Mouse (Mus musculus): ENCODE data around the gene Kiss1. TPM values are rescaled to one million over a fixed set of nuclear protein-coding genes. Genes with fewer than 3 reads are reported as not detected.

The Kiss1 gene
- polyA plus RNA-seq, 1 experiment from 2014 or later: not detected

- Histone ChIP-seq H3K27me3 (ENCODE audit: control insufficient read depth, insufficient read depth, low read length) (no peaks in the 10 kb centered on the region), H3K4me1 (replicated peaks; ENCODE audit: control insufficient read depth, insufficient read depth, low read length) (no peaks in the 10 kb centered on the region), H3K4me2 (replicated peaks) (no peak overlapping the region), H3K27ac (no peak overlapping the region), H3K36me3 (replicated peaks; ENCODE audit: control insufficient read depth, insufficient read depth) (no peaks in the 10 kb centered on the region), H3K4me3 (replicated peaks; ENCODE audit: low read length) (no peak overlapping the region), H3K9me3 (ENCODE audit: control insufficient read depth, low read length) (no peaks in the 10 kb centered on the region), H3K9ac (no peak overlapping the region)
- no peak for ATAC-seq (ENCODE audit: low FRiP score)
- 78% methylated on average over 11 of the region's 11 CpGs for WGBS
- no peak for DNase-seq (ENCODE audit: low spot score)
Measured at GRCm38 (mm10) chr1:133347693-133348520, 26.2 kb downstream of the Kiss1 start.

- H3K27ac ChIP-seq: no peak within 1 kb of the TSS
- no peaks in the 10 kb centered on the region for H3K9me3 ChIP-seq (ENCODE audit: control insufficient read depth, low read length)
- H3K9ac ChIP-seq: no peak within 1 kb of the TSS
- no peaks in the 10 kb centered on the region for H3K27me3 ChIP-seq (ENCODE audit: control insufficient read depth, insufficient read depth, low read length)
- 83% methylated on average over 1 of the region's 1 CpGs for WGBS
- no peak within 1 kb of the TSS for H3K4me2 ChIP-seq (replicated peaks)
- no peak within 1 kb of the TSS for H3K4me3 ChIP-seq (replicated peaks; ENCODE audit: low read length)
- H3K36me3 ChIP-seq (replicated peaks; ENCODE audit: control insufficient read depth, insufficient read depth): no peaks in the 10 kb centered on the region
- ATAC-seq (ENCODE audit: low FRiP score): no peak
- no peak for DNase-seq (ENCODE audit: low spot score)
- no peaks in the 10 kb centered on the region for H3K4me1 ChIP-seq (replicated peaks; ENCODE audit: control insufficient read depth, insufficient read depth, low read length)
Measured at GRCm38 (mm10) chr1:133350210-133350609, 28.5 kb downstream of the Kiss1 start, which contains the start of gene Ren1. Ren1 (plus strand) TSS chr1:133350510.

DNA sequence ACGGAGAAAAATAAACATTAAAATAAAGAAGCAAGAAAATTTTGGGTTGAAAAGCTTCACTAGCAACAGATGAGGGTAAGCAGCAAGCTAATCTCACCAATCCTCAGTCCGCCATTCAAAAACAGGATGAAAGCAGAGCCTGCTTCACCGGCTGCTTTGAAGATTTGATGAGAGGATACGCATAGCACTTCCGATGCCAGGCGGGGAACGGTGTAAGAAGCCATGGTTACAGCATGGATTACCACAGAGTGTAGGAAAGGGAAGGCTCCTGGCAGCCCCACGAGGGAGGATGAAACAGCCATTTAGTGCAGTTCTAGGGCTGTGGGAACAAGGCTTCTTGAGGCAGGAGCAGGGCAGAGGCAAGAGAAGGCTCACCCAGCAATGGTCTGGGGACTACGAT lies 30.1 kb downstream of the Kiss1 start:
- H3K4me3 ChIP-seq (replicated peaks; ENCODE audit: low read length): no peak overlapping the region
- H3K4me2 ChIP-seq (replicated peaks): no peak overlapping the region
- DNase-seq (ENCODE audit: low spot score) (no peak), ATAC-seq (ENCODE audit: low FRiP score) (no peak)
- no peaks in the 10 kb centered on the region for H3K9me3 ChIP-seq (ENCODE audit: control insufficient read depth, low read length)
- WGBS: 59% methylated on average over 9 of the region's 9 CpGs
- H3K9ac ChIP-seq: no peak overlapping the region
- H3K36me3 ChIP-seq (replicated peaks; ENCODE audit: control insufficient read depth, insufficient read depth): no peaks in the 10 kb centered on the region
- no peaks in the 10 kb centered on the region for H3K27me3 ChIP-seq (ENCODE audit: control insufficient read depth, insufficient read depth, low read length)
- H3K4me1 ChIP-seq (replicated peaks; ENCODE audit: control insufficient read depth, insufficient read depth, low read length): no peaks in the 10 kb centered on the region
- H3K27ac ChIP-seq: no peak overlapping the region

DNA sequence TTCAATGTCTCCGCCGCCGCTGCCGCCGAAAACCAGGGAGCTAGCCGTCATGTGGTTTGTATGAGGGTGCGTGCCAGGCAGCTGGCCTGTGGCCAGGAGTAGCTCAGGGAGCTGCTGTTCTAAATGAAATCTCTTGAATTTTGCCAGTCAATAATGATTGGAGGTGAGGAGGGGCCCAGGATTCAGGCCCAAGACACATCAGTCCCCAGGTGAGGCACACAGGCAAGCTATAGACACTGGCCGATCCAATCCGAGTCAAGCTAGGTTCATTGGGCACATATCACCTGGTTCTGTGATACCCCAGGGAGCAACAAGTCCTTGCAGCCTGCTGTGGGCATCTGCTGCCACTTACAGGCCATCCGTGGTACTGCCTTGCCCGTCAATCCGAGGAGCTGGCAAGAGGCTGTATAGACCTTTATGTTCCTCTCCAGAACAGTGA lies 31.7 kb downstream of the Kiss1 start:
- Histone ChIP-seq H3K9ac (no peak overlapping the region), H3K27ac (no peak overlapping the region), H3K4me3 (replicated peaks; ENCODE audit: low read length) (no peak overlapping the region), H3K4me1 (replicated peaks; ENCODE audit: control insufficient read depth, insufficient read depth, low read length) (no peaks in the 10 kb centered on the region), H3K27me3 (ENCODE audit: control insufficient read depth, insufficient read depth, low read length) (no peaks in the 10 kb centered on the region), H3K9me3 (ENCODE audit: control insufficient read depth, low read length) (no peaks in the 10 kb centered on the region), H3K4me2 (replicated peaks) (no peak overlapping the region), H3K36me3 (replicated peaks; ENCODE audit: control insufficient read depth, insufficient read depth) (no peaks in the 10 kb centered on the region)
- WGBS: 44% methylated on average over 12 of the region's 12 CpGs
- peak; percentile 81 for DNase-seq (ENCODE audit: low spot score)
- ATAC-seq (ENCODE audit: low FRiP score): peak; percentile 47

- Histone ChIP-seq H3K27ac (no peak overlapping the region), H3K36me3 (replicated peaks; ENCODE audit: control insufficient read depth, insufficient read depth) (no peaks in the 10 kb centered on the region), H3K4me1 (replicated peaks; ENCODE audit: control insufficient read depth, insufficient read depth, low read length) (no peaks in the 10 kb centered on the region), H3K4me2 (replicated peaks) (no peak overlapping the region), H3K27me3 (ENCODE audit: control insufficient read depth, insufficient read depth, low read length) (no peaks in the 10 kb centered on the region), H3K9ac (no peak overlapping the region), H3K4me3 (replicated peaks; ENCODE audit: low read length) (no peak overlapping the region), H3K9me3 (ENCODE audit: control insufficient read depth, low read length) (no peaks in the 10 kb centered on the region)
- DNase-seq (ENCODE audit: low spot score) (no peak), ATAC-seq (ENCODE audit: low FRiP score) (no peak)
- 50% methylated on average over 5 of the region's 5 CpGs for WGBS
Measured at GRCm38 (mm10) chr1:133355469-133355868, 33.8 kb downstream of the Kiss1 start.

DNA sequence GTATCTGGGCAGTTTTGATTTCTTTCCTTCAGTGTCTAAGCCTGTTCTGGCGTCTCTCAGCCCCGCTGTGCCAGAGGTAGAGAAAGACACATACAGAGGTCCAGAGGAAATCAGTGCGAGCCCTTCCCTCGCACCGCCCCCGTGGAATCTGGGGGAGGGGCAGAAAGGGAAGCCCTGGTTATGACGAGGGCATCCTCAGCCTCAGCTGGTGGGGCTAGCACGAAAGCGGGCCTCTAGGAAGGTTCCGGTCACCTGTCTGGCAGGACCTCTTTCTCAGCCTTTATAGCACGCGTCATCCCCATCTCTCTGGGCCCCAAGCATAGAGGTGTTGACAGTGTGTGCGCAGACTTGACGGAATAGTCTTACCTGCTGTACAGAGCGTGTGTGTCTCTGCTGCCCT lies 34.2 kb downstream of the Kiss1 start:
- Histone ChIP-seq H3K27me3 (ENCODE audit: control insufficient read depth, insufficient read depth, low read length) (no peaks in the 10 kb centered on the region), H3K27ac (no peak overlapping the region), H3K9me3 (ENCODE audit: control insufficient read depth, low read length) (no peaks in the 10 kb centered on the region), H3K4me3 (replicated peaks; ENCODE audit: low read length) (no peak overlapping the region), H3K4me1 (replicated peaks; ENCODE audit: control insufficient read depth, insufficient read depth, low read length) (no peaks in the 10 kb centered on the region), H3K36me3 (replicated peaks; ENCODE audit: control insufficient read depth, insufficient read depth) (no peaks in the 10 kb centered on the region), H3K9ac (no peak overlapping the region), H3K4me2 (replicated peaks) (no peak overlapping the region)
- ATAC-seq (ENCODE audit: low FRiP score) (no peak), DNase-seq (ENCODE audit: low spot score) (no peak)
- WGBS: 55% methylated on average over 15 of the region's 15 CpGs

- no peak for ATAC-seq (ENCODE audit: low FRiP score)
- no peak for DNase-seq (ENCODE audit: low spot score)
- no peak overlapping the region for H3K4me3 ChIP-seq (replicated peaks; ENCODE audit: low read length)
- no peaks in the 10 kb centered on the region for H3K27me3 ChIP-seq (ENCODE audit: control insufficient read depth, insufficient read depth, low read length)
- no peaks in the 10 kb centered on the region for H3K9me3 ChIP-seq (ENCODE audit: control insufficient read depth, low read length)
- no peaks in the 10 kb centered on the region for H3K36me3 ChIP-seq (replicated peaks; ENCODE audit: control insufficient read depth, insufficient read depth)
- no peak overlapping the region for H3K4me2 ChIP-seq (replicated peaks)
- no peak overlapping the region for H3K27ac ChIP-seq
- H3K9ac ChIP-seq: no peak overlapping the region
- H3K4me1 ChIP-seq (replicated peaks; ENCODE audit: control insufficient read depth, insufficient read depth, low read length): no peaks in the 10 kb centered on the region
- WGBS: 70% methylated on average over 8 of the region's 8 CpGs
Measured at GRCm38 (mm10) chr1:133356330-133356729, 34.7 kb downstream of the Kiss1 start.

- no peaks in the 10 kb centered on the region for H3K36me3 ChIP-seq (replicated peaks; ENCODE audit: control insufficient read depth, insufficient read depth)
- 86% methylated on average over 6 of the region's 6 CpGs for WGBS
- H3K4me3 ChIP-seq (replicated peaks; ENCODE audit: low read length): no peak overlapping the region
- H3K9me3 ChIP-seq (ENCODE audit: control insufficient read depth, low read length): no peaks in the 10 kb centered on the region
- H3K9ac ChIP-seq: no peak overlapping the region
- DNase-seq (ENCODE audit: low spot score) (no peak), ATAC-seq (ENCODE audit: low FRiP score) (no peak)
- H3K27ac ChIP-seq: no peak overlapping the region
- peaks cover 11% of the 10 kb centered on the region for H3K4me1 ChIP-seq (replicated peaks; ENCODE audit: control insufficient read depth, insufficient read depth, low read length)
- peaks cover 15% of the 10 kb centered on the region for H3K27me3 ChIP-seq (ENCODE audit: control insufficient read depth, insufficient read depth, low read length)
- no peak overlapping the region for H3K4me2 ChIP-seq (replicated peaks)
Measured at GRCm38 (mm10) chr1:133361006-133361405, 39.3 kb downstream of the Kiss1 start.

- WGBS: 86% methylated on average over 5 of the region's 5 CpGs
- H3K4me1 ChIP-seq (replicated peaks; ENCODE audit: control insufficient read depth, insufficient read depth, low read length): peaks cover 12% of the 10 kb centered on the region
- no peaks in the 10 kb centered on the region for H3K9me3 ChIP-seq (ENCODE audit: control insufficient read depth, low read length)
- no peaks in the 10 kb centered on the region for H3K36me3 ChIP-seq (replicated peaks; ENCODE audit: control insufficient read depth, insufficient read depth)
- DNase-seq (ENCODE audit: low spot score) (no peak), ATAC-seq (ENCODE audit: low FRiP score) (no peak)
- no peak overlapping the region for H3K9ac ChIP-seq
- no peak overlapping the region for H3K4me3 ChIP-seq (replicated peaks; ENCODE audit: low read length)
- H3K27ac ChIP-seq: no peak overlapping the region
- peaks cover 15% of the 10 kb centered on the region for H3K27me3 ChIP-seq (ENCODE audit: control insufficient read depth, insufficient read depth, low read length)
- H3K4me2 ChIP-seq (replicated peaks): no peak overlapping the region
Measured at GRCm38 (mm10) chr1:133362103-133362502, 40.4 kb downstream of the Kiss1 start.
